In genomic region chr19:37363128-37363939, GRCm38 (mm10) we compare ENCODE assay signal across 13 mouse cellular contexts. TPM values are rescaled to one million over a fixed set of nuclear protein-coding genes. Genes with fewer than 3 reads are reported as not detected.
DNase-seq lines count a peak whose midpoint lies in the region; ATAC-seq and TF ChIP-seq lines count a peak whose summit lies in the region.
"Had no signal": no experiment of that assay in that cellular context is flagged by ENCODE, and none has a peak within 500 bp of the region (broad histone marks: within the 10 kb centered on the region; RNA-seq: fewer than 3 reads in every experiment).

No protein-coding gene starts in this region.

- H3K9me3 ChIP-seq in forebrain, embryonic 12.5 days, result no peaks in the 10 kb centered on the region
- H3K9me3 ChIP-seq in forebrain, embryonic 10.5 days, result no peaks in the 10 kb centered on the region
- H3K9me3 ChIP-seq in midbrain, embryonic 11.5 days (ENCODE audit: control insufficient read depth, low read length), result no peaks in the 10 kb centered on the region
- no peaks in the 10 kb centered on the region for H3K9me3 ChIP-seq in midbrain, postnatal 0 days (ENCODE audit: low read length)
- H3K9me3 ChIP-seq in forebrain, postnatal 0 days (ENCODE audit: low read length), result no peaks in the 10 kb centered on the region
- H3K9me3 ChIP-seq: hindbrain, embryonic 12.5 days; limb, embryonic 13.5 days had no signal

- TF ChIP-seq CTCF in midbrain, postnatal 0 days (IDR thresholded peaks at IDR 0.05), result no peak
- no peak for TF ChIP-seq CTCF in forebrain, postnatal 0 days (IDR thresholded peaks at IDR 0.05; ENCODE audit: low read depth)

- intact Hi-C loops in left cerebral cortex, postnatal 4 days (cut with DNase I), result no loop called here

- no peak overlapping the region for H3K9ac ChIP-seq in forebrain, embryonic 12.5 days
- no peak overlapping the region for H3K9ac ChIP-seq in midbrain, embryonic 11.5 days (ENCODE audit: low read length)
- no peak overlapping the region for H3K9ac ChIP-seq in midbrain, postnatal 0 days (replicated peaks; ENCODE audit: low read length, poor library complexity, severe bottlenecking)
- H3K9ac ChIP-seq in forebrain, postnatal 0 days, result no peak overlapping the region
- H3K9ac ChIP-seq: hindbrain, embryonic 12.5 days; limb, embryonic 13.5 days had no signal

- H3K4me1 ChIP-seq in forebrain, embryonic 12.5 days, result 0 out of 2 replicates have a peak, but pooled peaks cover 3% of the 10 kb centered on the region
- H3K4me1 ChIP-seq in forebrain, embryonic 10.5 days, result peaks cover 5% of the 10 kb centered on the region
- H3K4me1 ChIP-seq in midbrain, embryonic 11.5 days (ENCODE audit: control insufficient read depth, insufficient read depth, low read length), result no peaks in the 10 kb centered on the region
- H3K4me1 ChIP-seq in midbrain, postnatal 0 days (ENCODE audit: insufficient read depth, low read length), result no peaks in the 10 kb centered on the region
- H3K4me1 ChIP-seq in forebrain, postnatal 0 days (ENCODE audit: insufficient read depth), result no peaks in the 10 kb centered on the region
- H3K4me1 ChIP-seq: hindbrain, embryonic 12.5 days; limb, embryonic 13.5 days had no signal

- DNase-seq in forebrain, embryonic 10.5 days (ENCODE audit: extremely low spot score, low spot score), result no peak
- DNase-seq in midbrain, embryonic 11.5 days (ENCODE audit: low spot score, missing footprints), result peak; percentile 73
- no peak for DNase-seq in midbrain, postnatal 0 days (ENCODE audit: low spot score)
- peak; percentile 51 for DNase-seq in forebrain, postnatal 0 days
- peak; percentile 11 for DNase-seq in left cerebral cortex, postnatal 4 days
- no peak for DNase-seq in kidney, postnatal 10 days
- no peak for DNase-seq in cerebellum, adult 9-11 months
- DNase-seq: adrenal gland, postnatal 14 days; kidney, adult 8-10 months; lung, adult 2 months had no signal

- H3K4me2 ChIP-seq in forebrain, embryonic 12.5 days, result no peak overlapping the region
- no peak overlapping the region for H3K4me2 ChIP-seq in midbrain, embryonic 11.5 days
- H3K4me2 ChIP-seq in midbrain, postnatal 0 days (ENCODE audit: low read depth, low read length, poor library complexity, severe bottlenecking), result no peak overlapping the region
- no peak overlapping the region for H3K4me2 ChIP-seq in forebrain, postnatal 0 days (ENCODE audit: low read depth)
- H3K4me2 ChIP-seq: limb, embryonic 13.5 days had no signal

- no peaks in the 10 kb centered on the region for H3K27me3 ChIP-seq in forebrain, embryonic 12.5 days
- H3K27me3 ChIP-seq in forebrain, embryonic 10.5 days (ENCODE audit: poor library complexity, severe bottlenecking), result no peaks in the 10 kb centered on the region
- no peaks in the 10 kb centered on the region for H3K27me3 ChIP-seq in midbrain, embryonic 11.5 days (ENCODE audit: control insufficient read depth, insufficient read depth, low read length)
- no peaks in the 10 kb centered on the region for H3K27me3 ChIP-seq in midbrain, postnatal 0 days (ENCODE audit: insufficient read depth, low read length)
- H3K27me3 ChIP-seq in forebrain, postnatal 0 days (ENCODE audit: insufficient read depth, low read length), result no peaks in the 10 kb centered on the region
- H3K27me3 ChIP-seq: hindbrain, embryonic 12.5 days; limb, embryonic 13.5 days had no signal

- no peaks in the 10 kb centered on the region for H3K36me3 ChIP-seq in forebrain, embryonic 12.5 days (replicated peaks)
- no peaks in the 10 kb centered on the region for H3K36me3 ChIP-seq in forebrain, embryonic 10.5 days (replicated peaks)
- no peaks in the 10 kb centered on the region for H3K36me3 ChIP-seq in midbrain, embryonic 11.5 days (ENCODE audit: control insufficient read depth, insufficient read depth, low read length)
- H3K36me3 ChIP-seq in midbrain, postnatal 0 days (ENCODE audit: insufficient read depth, low read length), result no peaks in the 10 kb centered on the region
- H3K36me3 ChIP-seq in forebrain, postnatal 0 days (ENCODE audit: insufficient read depth), result no peaks in the 10 kb centered on the region
- H3K36me3 ChIP-seq: hindbrain, embryonic 12.5 days; limb, embryonic 13.5 days had no signal

- 64% methylated on average over 11 of the region's 11 CpGs for WGBS in forebrain, embryonic 12.5 days
- WGBS in forebrain, embryonic 10.5 days, result 90% methylated on average over 11 of the region's 11 CpGs
- WGBS in midbrain, embryonic 11.5 days, result 88% methylated on average over 11 of the region's 11 CpGs
- WGBS in midbrain, postnatal 0 days, result 78% methylated on average over 11 of the region's 11 CpGs
- 41% methylated on average over 11 of the region's 11 CpGs for WGBS in forebrain, postnatal 0 days

- H3K4me3 ChIP-seq in forebrain, embryonic 12.5 days (replicated peaks), result no peak overlapping the region
- no peak overlapping the region for H3K4me3 ChIP-seq in forebrain, embryonic 10.5 days
- no peak overlapping the region for H3K4me3 ChIP-seq in midbrain, embryonic 11.5 days (ENCODE audit: low read depth, low read length)
- no peak overlapping the region for H3K4me3 ChIP-seq in midbrain, postnatal 0 days (ENCODE audit: low read depth, low read length)
- no peak overlapping the region for H3K4me3 ChIP-seq in forebrain, postnatal 0 days (ENCODE audit: low read depth, low read length)
- H3K4me3 ChIP-seq: hindbrain, embryonic 12.5 days; limb, embryonic 13.5 days had no signal

- ATAC-seq in forebrain, embryonic 12.5 days (ENCODE audit: low FRiP score), result peak; percentile 73; the same call in 1 of the 2 replicates
- ATAC-seq in midbrain, embryonic 11.5 days (ENCODE audit: low FRiP score), result no peak
- no peak for ATAC-seq in midbrain, postnatal 0 days (ENCODE audit: low FRiP score)
- no peak; the same call in 1 of the 2 replicates for ATAC-seq in forebrain, postnatal 0 days

- H3K27ac ChIP-seq in forebrain, embryonic 12.5 days, result 0 out of 2 replicates have a peak overlapping the region, but pooled peaks have one; percentile 46
- H3K27ac ChIP-seq in forebrain, embryonic 10.5 days, result no peak overlapping the region
- H3K27ac ChIP-seq in midbrain, embryonic 11.5 days (ENCODE audit: low read depth, low read length), result no peak overlapping the region
- no peak overlapping the region for H3K27ac ChIP-seq in midbrain, postnatal 0 days (ENCODE audit: low read depth, low read length)
- no peak overlapping the region for H3K27ac ChIP-seq in forebrain, postnatal 0 days (ENCODE audit: low read depth, low read length)
- H3K27ac ChIP-seq: hindbrain, embryonic 12.5 days; limb, embryonic 13.5 days had no signal

RNA-seq across cellular contexts. Expression of gene Kif11, which starts 12.9 kb away (rescaled TPM):
- polyA plus RNA-seq in forebrain, embryonic 12.5 days (2016; fragmentation: Nextera tagmentation; extraction: Ambion mirVana), result 99.0 and 107 TPM in 2 replicates
- polyA plus RNA-seq in forebrain, embryonic 10.5 days (2016; fragmentation: Nextera tagmentation; extraction: Ambion mirVana), result 97.8 and 98.3 TPM in 2 replicates
- 97.6 and 114 TPM in 2 replicates for polyA plus RNA-seq in midbrain, embryonic 11.5 days (2014; fragmentation: Nextera tagmentation; extraction: Ambion mirVana)
- 6.2 and 7.5 TPM in 2 replicates for total RNA-seq in midbrain, postnatal 0 days (2014; rRNA removed)
- 2.9 and 3.3 TPM in 2 replicates for polyA plus RNA-seq in midbrain, postnatal 0 days (2015; fragmentation: Nextera tagmentation; extraction: Ambion mirVana)
- 9.1 and 15.2 TPM in 2 replicates for total RNA-seq in forebrain, postnatal 0 days (2014; rRNA removed)
- 5.4 and 6.3 TPM in 2 replicates for polyA plus RNA-seq in forebrain, postnatal 0 days (2015; fragmentation: Nextera tagmentation; extraction: Ambion mirVana)
- total RNA-seq in left cerebral cortex, postnatal 4 days (2021), result 1 to 10 TPM; 6.9 to 7.0 TPM

RNA-seq across cellular contexts. Expression of gene Ide, which starts 25.7 kb away (rescaled TPM):
- 53.1 and 56.2 TPM in 2 replicates for polyA plus RNA-seq in forebrain, embryonic 12.5 days (2016; fragmentation: Nextera tagmentation; extraction: Ambion mirVana)
- 63.8 and 66.1 TPM in 2 replicates for polyA plus RNA-seq in forebrain, embryonic 10.5 days (2016; fragmentation: Nextera tagmentation; extraction: Ambion mirVana)
- 59.8 and 65.3 TPM in 2 replicates for polyA plus RNA-seq in midbrain, embryonic 11.5 days (2014; fragmentation: Nextera tagmentation; extraction: Ambion mirVana)
- total RNA-seq in midbrain, postnatal 0 days (2014; rRNA removed), result 31.5 and 32.5 TPM in 2 replicates
- 33.2 and 36.2 TPM in 2 replicates for polyA plus RNA-seq in midbrain, postnatal 0 days (2015; fragmentation: Nextera tagmentation; extraction: Ambion mirVana)
- total RNA-seq in forebrain, postnatal 0 days (2014; rRNA removed), result 20.4 and 25.7 TPM in 2 replicates
- 18.1 and 31.1 TPM in 2 replicates for polyA plus RNA-seq in forebrain, postnatal 0 days (2015; fragmentation: Nextera tagmentation; extraction: Ambion mirVana)
- 10 to 100 TPM; 43.3 to 48.0 TPM for total RNA-seq in left cerebral cortex, postnatal 4 days (2021)

Comparison
In these comparisons a context has a peak if more than half of its experiments do, and no peak if none do; other contexts are left out.
1. DNase-seq: peak in midbrain, embryonic 11.5 days (single experiment), forebrain, postnatal 0 days (single experiment) and left cerebral cortex, postnatal 4 days (single experiment); none in forebrain, embryonic 10.5 days (single experiment), midbrain, postnatal 0 days (single experiment), kidney, postnatal 10 days (single experiment) and cerebellum, adult 9-11 months (single experiment).
2. RNA of gene Kif11, which starts 12.9 kb away (polyA plus RNA-seq): 99.0 to 107 TPM in forebrain, embryonic 12.5 days, 97.8 to 98.3 TPM in forebrain, embryonic 10.5 days and 97.6 to 114 TPM in midbrain, embryonic 11.5 days; 5.4 to 6.3 TPM in forebrain, postnatal 0 days and 2.9 to 3.3 TPM in midbrain, postnatal 0 days; every median in the first group is over 10 times any median in the second.